Mouse (Mus musculus) thymus, adult 2 months (tissue): ENCODE measurements around the gene 2210408I21Rik.

ENCODE experiments used
- CTCF ChIP-seq: fragments of 200-500 bp; IDR thresholded peaks from 2 replicates; pipeline ENCODE4 v1.5.1; 2012; ENCODE audit warnings: mild to moderate bottlenecking, control low read depth, low read length, moderate library complexity, borderline replicate concordance; ENCODE audit not compliant: control insufficient read depth, poor library complexity, insufficient read depth; ENCODE audit errors: extremely low read depth
- POLR2A ChIP-seq: fragments of 200-500 bp; IDR thresholded peaks from 2 replicates; pipeline ENCODE4 v1.6.1; 2012; ENCODE audit warnings: mild to moderate bottlenecking, low read length, control low read depth, moderate library complexity; ENCODE audit not compliant: control insufficient read depth, poor library complexity, insufficient read depth; ENCODE audit errors: extremely low read depth

GRCm38 (mm10) chr13:77408530-77408929, 273.2 kb downstream of the 2210408I21Rik start:
- TF ChIP-seq POLR2A (no peak), CTCF (no peak)
